Mouse (Mus musculus) ES-E14 (cell line): ENCODE results near the gene Klrg1. TPM values are rescaled to one million over a fixed set of nuclear protein-coding genes. Genes with fewer than 3 reads are reported as not detected.

Experiments used
- DNase-seq: peaks from one replicate; pipeline ENCODE4 v3.0.0-alpha.2; 2013; ENCODE audit warnings: low read depth, low spot score
- H3K27ac ChIP-seq: 2 replicates; pipeline ENCODE4 v1.5.1; 2012; ENCODE audit warnings: low read depth, mild to moderate bottlenecking, low read length, moderate library complexity, mixed read lengths; ENCODE audit not compliant: poor library complexity, insufficient read depth, severe bottlenecking
- H3K36me3 ChIP-seq: 2 replicates; pipeline ENCODE4 v1.6.1; 2012; ENCODE audit warnings: mild to moderate bottlenecking, low read length, moderate library complexity, mixed read lengths; ENCODE audit not compliant: control insufficient read depth, poor library complexity, insufficient read depth, severe bottlenecking
- H3K4me1 ChIP-seq, 2 experiments: fragments of 150-350 bp in 1 of 2; sonication (generic) in 1 of 2; 2 replicates each; pipeline ENCODE4 v1.6.1; 2012; ENCODE audit warnings: low read length in 2 of 2, mild to moderate bottlenecking in 1 of 2, mixed read lengths in 1 of 2; ENCODE audit not compliant: control insufficient read depth in 2 of 2, insufficient read depth in 2 of 2, poor library complexity in 1 of 2
- H3K4me3 ChIP-seq, 2 experiments: fragments of 150-350 bp in 1 of 2; sonication (generic) in 1 of 2; 2 replicates each; pipeline ENCODE4 v1.5.1; 2012; ENCODE audit warnings: low read length in 2 of 2, low read depth in 1 of 2, mild to moderate bottlenecking in 1 of 2, mixed read lengths in 1 of 2; ENCODE audit not compliant: insufficient read depth in 1 of 2, poor library complexity in 1 of 2, severe bottlenecking in 1 of 2
- H3K9ac ChIP-seq: 2 replicates; pipeline ENCODE4 v1.6.1; 2012; ENCODE audit warnings: low read depth, mild to moderate bottlenecking, low read length, mixed read lengths; ENCODE audit not compliant: poor library complexity, insufficient read depth, severe bottlenecking
- H3K9me3 ChIP-seq: fragments of 150-350 bp; sonication (generic); 2 replicates; pipeline ENCODE4 v1.6.1; 2012; ENCODE audit warnings: low read depth, mild to moderate bottlenecking, low read length; ENCODE audit not compliant: control insufficient read depth, insufficient read depth
- CHD2 ChIP-seq: IDR thresholded peaks from 2 replicates; pipeline ENCODE4 v1.6.1; 2014; ENCODE audit warnings: mild to moderate bottlenecking, low read depth, low read length, inconsistent platforms
- HCFC1 ChIP-seq: IDR thresholded peaks from 2 replicates; pipeline ENCODE4 v1.6.1; 2012; ENCODE audit warnings: low read length, inconsistent platforms, borderline replicate concordance; ENCODE audit not compliant: insufficient read depth
- MAFK ChIP-seq: IDR thresholded peaks from 2 replicates; pipeline ENCODE4 v1.6.1; 2014; ENCODE audit warnings: mild to moderate bottlenecking, low read depth, low read length, inconsistent platforms; ENCODE audit not compliant: insufficient read depth
- ZC3H11A ChIP-seq: IDR thresholded peaks from 2 replicates; pipeline ENCODE4 v1.6.1; 2012; ENCODE audit warnings: low read depth, mild to moderate bottlenecking, inconsistent platforms, low read length, borderline replicate concordance
- ZNF384 ChIP-seq: IDR thresholded peaks from 2 replicates; pipeline ENCODE4 v1.6.1; 2012; ENCODE audit warnings: low read depth, low read length, inconsistent platforms
- in situ Hi-C, 2 experiments: fragments of 600-800 bp; cut with MboI; formaldehyde crosslinking; loops; one replicate each; pipeline ENCODE4 v1.15.1; 2025; ENCODE audit warnings: low sequenced_read_pairs in 2 of 2, inconsistent platforms in 1 of 2; ENCODE audit not compliant: unreplicated experiment in 2 of 2
- total RNA-seq: library from RNA; depleted of rRNA; stranded (reverse); fragments of 300-350 nt; gene quantifications from 2 replicates; pipeline ENCODE4 v1.2.3, GENCODE M21; 2012

The Klrg1 gene
- total RNA-seq, 1 experiment: not detected

DNA sequence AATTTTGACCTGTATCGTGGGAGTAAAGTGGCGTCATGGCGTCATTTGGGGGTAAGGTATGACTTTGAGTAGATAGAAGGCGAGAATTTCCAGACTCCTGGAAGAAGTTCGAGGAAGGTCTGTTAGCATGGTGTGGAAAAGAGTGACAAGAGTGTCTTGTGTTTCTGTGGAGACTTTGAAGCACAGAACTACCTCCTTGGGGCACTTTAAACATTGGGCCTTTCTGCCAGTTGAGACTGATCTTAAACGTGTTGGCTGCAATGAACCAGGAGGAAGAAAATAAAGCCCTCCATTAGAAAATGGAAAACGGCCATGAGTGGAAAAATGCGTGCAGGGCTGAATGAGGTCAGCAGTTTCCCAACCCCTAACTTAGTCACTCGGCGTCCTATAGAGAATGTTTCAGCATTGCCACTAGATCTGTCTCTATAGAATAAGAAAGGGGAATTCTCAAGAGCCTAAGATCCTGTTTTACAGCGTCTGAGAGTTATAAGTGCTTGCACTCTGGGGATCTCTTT is 26.8 kb upstream of the Klrg1 start:
- peak overlapping the region; percentile 94 for H3K9ac ChIP-seq
- in situ Hi-C loops: no loop called here
- TF ChIP-seq ZC3H11A: no peak
- no peak for TF ChIP-seq MAFK
- TF ChIP-seq CHD2: no peak
- no peak for TF ChIP-seq ZNF384
- TF ChIP-seq HCFC1: no peak
- H3K36me3 ChIP-seq: peaks cover 8% of the 10 kb centered on the region
- no peaks in the 10 kb centered on the region for H3K9me3 ChIP-seq
- peak overlapping the region; percentile 88 to 97 for H3K4me3 ChIP-seq
- no peak overlapping the region; the same call in 1 of the 2 replicates for H3K27ac ChIP-seq
- DNase-seq: no peak
- H3K4me1 ChIP-seq: peaks cover 0 to 3% of the 10 kb centered on the region in 2 experiments; a peak in 2 of 4 replicates

DNA sequence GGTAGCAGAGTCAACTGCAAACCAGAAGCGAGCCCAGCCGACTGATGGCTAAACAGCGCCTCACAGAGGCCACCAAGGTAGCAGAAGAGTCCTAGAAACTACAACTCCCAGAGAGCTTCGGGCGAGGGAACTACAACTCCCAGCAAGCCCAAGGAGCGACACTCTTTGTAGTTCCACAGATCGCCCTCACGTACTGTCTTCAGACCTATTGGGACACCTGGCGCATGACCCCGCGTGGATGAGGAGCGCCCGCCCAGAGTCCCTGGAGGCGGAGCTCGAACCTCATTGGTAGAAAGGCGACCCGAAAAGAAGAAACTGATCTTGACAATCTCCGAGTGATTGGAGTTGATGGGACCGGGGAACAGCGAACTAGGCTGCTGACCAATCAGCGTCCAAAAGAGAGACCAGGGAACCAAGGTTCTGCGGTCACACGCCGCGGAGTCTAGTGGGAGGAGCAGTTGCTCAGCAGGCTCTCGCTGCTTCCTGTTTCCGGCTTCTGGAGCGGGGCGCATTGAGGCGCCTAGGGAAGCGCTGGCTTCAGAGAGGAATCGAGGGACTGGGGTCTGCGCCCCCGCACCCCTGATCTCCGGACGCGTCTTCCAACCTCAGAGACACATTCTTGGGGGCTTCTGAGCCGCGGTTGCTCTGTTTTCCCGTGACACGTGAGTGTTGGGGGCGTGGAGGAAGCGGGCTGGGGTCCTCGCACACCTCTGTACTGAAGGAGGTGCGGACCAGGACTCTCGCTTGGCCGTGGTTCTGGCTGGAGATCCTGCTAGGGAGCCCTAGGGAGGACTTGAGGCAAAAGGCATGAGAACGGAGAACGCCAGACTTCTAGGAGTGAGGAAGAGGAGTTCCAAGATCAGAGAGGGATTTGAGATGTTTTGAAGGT is 26.1 kb upstream of the Klrg1 start, which contains the start of gene M6pr:
M6pr (plus strand) TSS at position 216 of the 889 bp plus-strand sequence.
- Histone ChIP-seq H3K27ac (peak within 1 kb of the TSS; percentile 68), H3K4me3 (peak within 1 kb of the TSS; percentile 88 to 97), H3K9me3 (no peaks in the 10 kb centered on the region), H3K36me3 (peaks cover 8% of the 10 kb centered on the region), H3K9ac (peak within 1 kb of the TSS; percentile 94), H3K4me1 (peaks cover 0 to 3% of the 10 kb centered on the region in 2 experiments; a peak in 2 of 4 replicates)
- in situ Hi-C loops: no loop called here
- peak; percentile 96 for DNase-seq
- no peak for TF ChIP-seq MAFK
- TF ChIP-seq CHD2: peak; percentile 68; the same call in 1 of the 2 replicates
- peak; percentile 100 for TF ChIP-seq HCFC1
- TF ChIP-seq ZNF384: no peak
- TF ChIP-seq ZC3H11A: 0 out of 2 replicates have a peak, but pooled peaks have one; percentile 5

DNA sequence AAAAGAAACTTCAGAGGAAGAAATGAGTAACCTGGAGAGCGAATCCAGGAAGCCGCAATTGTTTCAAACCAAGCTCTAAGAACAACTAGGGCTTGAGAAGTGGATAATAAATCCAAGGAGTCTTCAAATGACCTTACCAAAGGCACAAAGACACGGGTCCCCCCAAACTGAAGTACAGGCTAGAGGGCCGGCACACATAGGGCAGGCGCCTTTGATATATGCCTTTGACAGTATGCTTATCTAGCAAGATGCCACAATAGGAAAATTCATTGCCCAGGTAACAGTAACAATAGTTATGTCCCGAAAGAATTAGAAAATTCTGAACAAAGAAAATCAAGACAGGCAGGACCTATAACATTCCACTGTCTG is 25.4 kb upstream of the Klrg1 start:
- Histone ChIP-seq H3K4me3 (no peak overlapping the region), H3K27ac (no peak overlapping the region), H3K9me3 (no peaks in the 10 kb centered on the region), H3K4me1 (peaks cover 0 to 3% of the 10 kb centered on the region in 2 experiments; a peak in 2 of 4 replicates), H3K9ac (no peak overlapping the region; the same call in 1 of the 2 replicates), H3K36me3 (peaks cover 4% of the 10 kb centered on the region; the same call in 1 of the 2 replicates)
- DNase-seq: no peak
- in situ Hi-C loops: no loop called here
- TF ChIP-seq CHD2 (no peak), ZNF384 (no peak), ZC3H11A (no peak), MAFK (no peak), HCFC1 (no peak)

DNA sequence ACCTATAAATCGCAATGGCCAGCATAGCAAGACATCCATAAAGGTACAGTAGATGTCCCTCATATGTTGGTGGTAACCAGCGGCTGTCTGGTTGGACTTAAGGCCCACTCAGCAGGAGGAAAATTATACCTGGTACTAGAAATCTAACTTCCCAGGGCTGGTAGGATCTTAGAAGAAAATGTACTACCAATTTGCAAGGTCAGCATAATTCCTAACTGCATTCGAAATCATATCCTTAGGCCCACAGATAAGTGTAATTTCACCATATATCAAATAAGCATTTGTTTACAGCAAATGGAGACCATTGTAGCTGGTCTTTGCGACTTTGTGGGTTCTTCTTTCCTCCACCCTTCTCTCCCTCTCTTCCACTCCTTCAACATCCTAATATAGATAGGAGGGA is 24.0 kb upstream of the Klrg1 start:
- TF ChIP-seq CHD2 (no peak), MAFK (peak; percentile 93)
- no peak for DNase-seq
- Histone ChIP-seq H3K4me1 (peaks cover 0 to 3% of the 10 kb centered on the region in 2 experiments; a peak in 2 of 4 replicates), H3K9ac (no peak overlapping the region), H3K4me3 (no peak overlapping the region), H3K27ac (no peak overlapping the region), H3K9me3 (no peaks in the 10 kb centered on the region), H3K36me3 (no peaks in the 10 kb centered on the region)
- in situ Hi-C loops: no loop called here
